Mouse (Mus musculus) bone marrow macrophage, adult 2 months (primary cell): ENCODE results near the gene Olfr202.
"Not testable (repeated sequence)": the region's sequence is repeated elsewhere in the genome, so short reads cannot be mapped to it uniquely, and the experiment has no call there.

Experiments
- CTCF ChIP-seq: IDR thresholded peaks from 2 replicates; pipeline ENCODE4 v1.5.1; 2012; ENCODE audit warnings: low read depth, mild to moderate bottlenecking, low read length, moderate library complexity
- POLR2A ChIP-seq: IDR thresholded peaks from 2 replicates; pipeline ENCODE4 v1.6.1; 2012; ENCODE audit warnings: mild to moderate bottlenecking, low read depth, low read length, borderline replicate concordance

GRCm38 (mm10) chr16:59272532-59272931, 14.1 kb downstream of the Olfr202 start, which contains the start of gene Olfr201:
- TF ChIP-seq CTCF, POLR2A: not testable (repeated sequence)
